Mouse (Mus musculus) bone marrow, adult 2 months (tissue): ENCODE data around the gene Got1. TPM values are rescaled to one million over a fixed set of nuclear protein-coding genes. Genes with fewer than 3 reads are reported as not detected.
A peak's percentile ranks its signal among the peaks of the same experiment; 100 is the strongest.

ENCODE experiments used
- H3K27ac ChIP-seq: fragments of 200-500 bp; 2 replicates; pipeline ENCODE4 v1.5.1; 2012; ENCODE audit warnings: low read depth, mild to moderate bottlenecking, control low read depth, inconsistent platforms, low read length; ENCODE audit not compliant: control insufficient read depth, poor library complexity, insufficient read depth
- H3K4me1 ChIP-seq: fragments of 200-500 bp; 2 replicates; pipeline ENCODE4 v1.6.1; 2011; ENCODE audit warnings: low read length; ENCODE audit not compliant: control insufficient read depth, insufficient read depth
- H3K4me3 ChIP-seq: fragments of 200-500 bp; replicated peaks from 2 replicates; pipeline ENCODE3; 2011; ENCODE audit warnings: mild to moderate bottlenecking, low read depth, low read length, control low read depth; ENCODE audit not compliant: control insufficient read depth
- CTCF ChIP-seq: fragments of 200-500 bp; IDR thresholded peaks from 2 replicates; pipeline ENCODE4 v1.5.1; 2011; ENCODE audit warnings: low read length, control low read depth; ENCODE audit not compliant: control insufficient read depth, insufficient read depth
- POLR2A ChIP-seq: fragments of 200-500 bp; IDR thresholded peaks from 2 replicates; pipeline ENCODE4 v1.6.1; 2011; ENCODE audit warnings: low read depth, mild to moderate bottlenecking, control low read depth, low read length, borderline replicate concordance; ENCODE audit not compliant: control insufficient read depth
- WGBS: fragments of 180-500 bp; shearing (Covaris S2); methylation state at CpG from one replicate; pipeline ENCODE4 v1.1.7; 2018; 5-methylcytosine and 5-hydroxymethylcytosine counted together
- polyA plus RNA-seq: library from polyadenylated mRNA; stranded (reverse); fragments of >200 nt; gene quantifications from 2 replicates; pipeline ENCODE4 v1.2.4, GENCODE M21; 2011; ENCODE audit warnings: low replicate concordance; ENCODE audit not compliant: missing spikeins, insufficient read depth, insufficient read length

The Got1 gene
- polyA plus RNA-seq, 1 experiment, result 20.5 TPM

DNA sequence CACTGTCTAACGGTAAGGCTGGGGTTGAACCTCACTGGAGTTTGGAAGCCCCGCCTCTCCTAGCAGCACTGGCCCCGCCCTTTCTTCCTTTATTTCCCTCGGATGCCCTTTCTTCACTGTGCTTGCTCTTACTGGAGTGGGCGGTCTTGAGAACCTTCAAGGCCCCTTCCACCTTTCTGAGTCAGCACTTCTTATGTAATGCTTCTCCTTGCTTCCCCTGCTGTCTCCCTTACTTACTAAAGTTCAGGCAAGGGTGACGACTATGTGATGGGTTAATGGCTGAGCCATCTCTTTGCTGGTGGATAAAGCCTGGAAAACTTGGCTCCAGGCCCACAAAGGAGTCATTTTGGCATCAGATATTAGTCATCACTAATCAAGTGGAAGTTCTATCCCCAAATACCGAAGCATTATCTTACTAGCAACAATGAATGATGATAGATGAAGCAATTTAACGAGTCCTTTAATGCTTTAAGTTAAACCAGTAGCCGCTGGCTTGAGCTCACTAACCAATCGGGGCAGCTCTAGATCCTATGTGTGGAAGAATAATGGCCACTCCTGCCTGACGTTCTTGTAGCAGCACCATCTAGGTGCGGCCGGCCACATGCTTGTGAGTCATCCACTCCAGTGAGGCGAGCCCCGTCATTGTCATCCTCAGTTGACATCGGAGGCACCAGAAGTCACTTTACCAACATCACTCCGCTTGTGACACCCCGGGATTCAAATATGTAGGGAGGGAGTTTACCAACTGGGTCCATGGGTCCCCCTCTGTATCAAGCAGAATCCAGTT, 26.5 kb upstream of the Got1 start:
- WGBS, result 72% methylated on average over 18 of the region's 18 CpGs
- Histone ChIP-seq H3K27ac (no peak overlapping the region), H3K4me3 (no peak overlapping the region), H3K4me1 (no peaks in the 10 kb centered on the region)
- TF ChIP-seq POLR2A, result no peak
- no peak for TF ChIP-seq CTCF

DNA sequence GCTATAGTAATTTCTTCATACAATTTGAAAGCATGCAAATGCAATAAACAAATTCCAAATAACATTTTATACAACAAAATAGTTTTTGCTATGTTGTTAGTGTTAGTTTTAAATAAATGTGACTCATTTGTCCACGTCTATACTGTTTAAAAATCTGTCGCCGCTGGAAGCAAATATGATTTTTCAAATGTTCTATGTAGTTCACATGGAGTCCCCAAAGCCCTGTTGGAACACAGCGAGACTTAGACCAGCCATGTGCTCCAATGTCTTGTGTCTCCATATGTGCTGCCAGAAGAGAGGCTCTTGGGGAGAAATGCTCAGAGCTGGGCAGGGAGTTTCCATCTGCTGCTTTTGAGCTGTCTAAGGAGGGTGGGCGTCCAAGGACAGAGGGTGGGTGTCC, 23.7 kb upstream of the Got1 start:
- Histone ChIP-seq H3K4me1 (no peaks in the 10 kb centered on the region; the same call in 1 of the 2 replicates), H3K27ac (no peak overlapping the region), H3K4me3 (no peak overlapping the region)
- no peak for TF ChIP-seq CTCF
- WGBS, result 83% methylated on average over 5 of the region's 5 CpGs

DNA sequence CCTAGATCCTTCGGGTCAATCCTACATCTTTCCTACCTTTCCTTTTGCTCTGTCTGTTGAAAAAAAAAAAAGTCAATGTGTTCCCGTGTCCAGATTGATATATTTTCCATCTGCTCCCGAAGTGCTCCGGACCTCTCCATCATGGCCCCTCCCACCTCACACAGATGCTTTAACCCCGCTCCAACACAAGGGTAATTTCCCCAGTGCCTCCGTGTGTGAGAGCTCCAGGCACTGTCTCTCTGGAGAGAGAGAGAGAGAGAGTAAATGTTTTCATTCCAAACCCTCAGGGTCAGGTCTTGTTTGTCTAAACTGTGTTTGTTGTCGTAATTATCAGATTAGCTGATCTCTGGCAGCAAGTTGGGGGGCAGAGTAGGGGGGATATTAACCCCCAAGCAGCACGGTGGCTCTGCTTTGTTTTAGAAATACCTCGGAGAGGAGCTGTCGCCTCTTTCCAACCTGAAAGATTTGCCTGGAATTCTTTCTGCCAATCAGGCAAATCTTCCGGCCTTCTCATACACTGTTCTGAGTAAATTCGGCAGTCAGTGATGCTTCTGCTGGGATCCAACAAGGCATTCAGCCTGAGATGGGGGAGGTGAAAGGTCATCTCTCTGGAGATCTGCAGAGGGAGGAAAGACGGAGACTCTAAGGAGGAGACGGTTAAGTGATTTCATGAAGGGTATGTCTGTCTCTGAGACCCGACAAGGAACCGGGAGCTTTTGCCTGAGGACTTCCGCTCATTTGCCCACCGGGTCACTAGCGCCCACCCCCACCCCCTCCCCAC, 22.1 kb upstream of the Got1 start:
- no peak for TF ChIP-seq CTCF
- no peak for TF ChIP-seq POLR2A
- Histone ChIP-seq H3K4me3 (no peak overlapping the region), H3K27ac (no peak overlapping the region), H3K4me1 (no peaks in the 10 kb centered on the region; the same call in 1 of the 2 replicates)
- WGBS, result 65% methylated on average over 19 of the region's 19 CpGs

DNA sequence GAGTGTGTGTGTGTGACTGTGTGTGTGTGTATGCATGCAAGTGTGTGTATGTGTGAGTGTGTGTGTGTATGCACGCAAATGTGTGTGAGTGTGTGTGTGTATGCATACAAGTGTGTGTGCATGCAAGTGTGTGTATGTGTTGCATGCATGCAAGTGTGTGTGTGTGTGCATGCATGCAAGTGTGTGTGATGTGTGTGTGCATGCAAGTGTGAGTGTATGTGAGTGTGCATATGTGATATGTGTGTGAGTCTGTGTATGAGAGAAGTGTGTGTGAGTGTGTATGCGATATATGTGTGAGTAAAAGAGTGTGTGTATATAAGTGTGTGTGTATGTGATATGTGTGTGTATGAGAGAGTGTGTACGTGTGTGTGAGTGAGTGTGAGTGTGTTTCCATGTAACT, 11.0 kb upstream of the Got1 start:
- 81% methylated on average over 3 of the region's 3 CpGs for WGBS
- no peak for TF ChIP-seq CTCF
- no peak for TF ChIP-seq POLR2A
- no peak overlapping the region for H3K4me3 ChIP-seq
- H3K27ac ChIP-seq, result no peak overlapping the region
- H3K4me1 ChIP-seq, result peaks cover 2% of the 10 kb centered on the region

DNA sequence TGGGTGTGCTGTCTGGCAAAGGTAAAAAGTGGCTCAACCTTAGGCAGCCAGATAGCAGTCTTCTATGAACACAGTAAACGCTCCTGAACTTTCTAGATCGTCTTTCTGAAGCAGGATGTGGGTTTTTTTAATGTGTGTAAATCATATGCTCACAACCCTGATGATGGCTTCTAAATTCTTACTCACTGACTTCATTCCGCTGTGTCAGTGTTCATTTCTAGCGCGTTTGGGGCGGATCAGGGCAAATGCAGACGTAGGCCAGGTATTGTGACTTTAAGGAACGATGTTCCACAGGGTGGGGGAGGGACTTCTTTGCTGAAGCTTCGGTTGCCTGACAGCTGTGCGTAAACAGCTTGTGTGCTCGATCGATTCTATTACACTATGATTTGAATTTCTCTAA, 6.5 kb upstream of the Got1 start:
- no peak overlapping the region for H3K4me3 ChIP-seq
- no peak overlapping the region for H3K27ac ChIP-seq
- H3K4me1 ChIP-seq, result peaks cover 4% of the 10 kb centered on the region
- WGBS, result 18% methylated on average over 12 of the region's 12 CpGs
- TF ChIP-seq CTCF (no peak), POLR2A (no peak)

DNA sequence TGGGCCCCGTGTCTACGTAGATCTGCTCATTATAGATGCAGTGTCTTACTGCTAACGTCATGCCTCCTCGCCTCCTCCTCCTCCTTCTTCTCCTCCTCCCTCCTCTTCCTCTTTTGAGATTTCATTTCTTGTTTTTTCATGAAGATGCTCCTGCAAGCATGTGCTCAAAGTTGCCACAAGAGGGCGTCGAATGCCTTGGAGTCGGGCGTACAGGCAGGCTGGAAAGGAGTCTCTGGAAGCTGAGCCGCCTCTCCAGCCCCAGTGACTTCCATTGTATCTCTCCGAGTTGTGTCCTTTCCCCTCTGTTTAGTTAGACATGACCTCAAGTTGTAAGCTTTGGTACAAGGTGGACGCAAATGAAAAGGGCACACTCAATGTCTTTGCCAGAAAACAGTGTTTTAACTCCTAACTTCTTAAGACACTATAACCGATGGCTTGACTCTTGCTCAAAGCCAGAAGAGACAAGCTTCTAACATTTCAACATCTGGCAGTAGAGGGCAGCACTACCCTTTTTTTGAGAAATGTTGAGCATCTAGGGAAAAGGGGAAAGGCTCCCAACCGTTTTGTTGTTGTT, 5.9 kb upstream of the Got1 start:
- WGBS, result under 1% methylated on average over 13 of the region's 13 CpGs
- no peak overlapping the region for H3K4me3 ChIP-seq
- TF ChIP-seq CTCF (peak; percentile 71), POLR2A (no peak)
- H3K4me1 ChIP-seq, result peaks cover 2% of the 10 kb centered on the region
- H3K27ac ChIP-seq, result no peak overlapping the region

DNA sequence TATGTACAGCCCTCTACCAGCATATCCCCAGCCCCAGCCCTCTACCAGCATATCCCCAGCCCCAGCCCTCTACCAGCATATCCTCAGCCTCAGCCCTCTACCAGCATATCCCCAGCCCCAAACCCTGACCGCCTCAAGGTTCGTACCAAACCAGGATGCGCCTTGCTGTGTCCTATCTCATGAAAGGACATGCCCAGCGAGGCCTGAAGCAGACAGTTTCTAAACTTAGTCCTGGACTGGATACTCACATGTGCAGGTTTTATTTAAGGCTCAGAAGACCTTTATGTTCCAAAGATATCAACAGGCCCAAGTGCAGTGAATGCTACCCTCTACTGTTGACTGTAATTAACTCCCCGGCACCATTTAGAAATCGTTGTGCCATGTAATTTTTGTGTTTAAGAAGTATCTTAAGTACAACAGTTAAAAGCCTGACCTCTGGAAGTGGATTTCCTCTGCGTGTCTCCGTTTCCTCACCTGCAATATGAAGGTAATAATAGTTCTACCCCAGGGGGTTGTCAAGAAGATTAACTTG, 3.7 kb upstream of the Got1 start:
- no peak for TF ChIP-seq POLR2A
- no peak for TF ChIP-seq CTCF
- Histone ChIP-seq H3K4me1 (peaks cover 3% of the 10 kb centered on the region), H3K4me3 (no peak overlapping the region), H3K27ac (no peak overlapping the region)
- WGBS, result 83% methylated on average over 8 of the region's 8 CpGs

DNA sequence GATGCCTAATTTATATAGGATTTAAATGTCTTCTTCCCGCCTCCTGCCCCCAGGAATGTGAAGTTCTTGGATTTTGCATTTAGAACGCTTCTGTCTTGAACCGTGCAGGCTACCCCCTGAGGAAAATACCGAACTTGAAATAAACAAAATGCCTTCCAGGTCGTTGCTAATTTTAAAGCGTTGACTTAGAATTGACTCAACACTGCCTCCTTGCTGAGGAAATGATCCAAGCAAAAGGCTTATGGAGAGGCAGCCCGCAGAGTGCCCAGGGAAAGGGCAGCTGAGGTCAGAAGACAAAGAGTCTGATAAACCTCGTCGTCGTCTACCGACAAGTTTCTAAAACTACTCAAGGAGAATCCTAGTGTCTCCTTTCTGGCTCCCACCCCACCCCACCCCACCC, 2.7 kb upstream of the Got1 start:
- no peak for TF ChIP-seq POLR2A
- TF ChIP-seq CTCF, result no peak
- Histone ChIP-seq H3K4me1 (peaks cover 3% of the 10 kb centered on the region), H3K27ac (no peak overlapping the region), H3K4me3 (no peak overlapping the region)
- WGBS, result 19% methylated on average over 11 of the region's 11 CpGs
